10 mouse cellular contexts compared by ENCODE assay signal in the genomic region with DNA sequence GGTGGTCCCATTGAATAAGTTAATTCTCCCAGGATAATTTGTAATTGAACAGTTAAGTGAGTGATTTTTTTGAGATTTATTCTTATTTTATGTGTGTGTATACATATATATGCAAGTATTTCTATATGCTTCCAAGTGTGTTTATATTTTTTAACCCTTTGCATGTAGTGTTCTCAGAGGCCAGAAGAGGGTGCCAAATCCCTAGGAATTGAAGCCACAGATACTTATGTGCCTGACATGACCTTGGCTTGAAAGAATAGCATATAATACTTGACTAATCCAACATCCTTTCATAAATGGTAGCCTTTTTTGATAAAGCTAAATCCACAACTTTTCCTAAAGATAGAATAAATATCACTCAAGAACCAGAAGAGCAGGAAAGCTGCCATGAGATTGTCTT. TPM values are rescaled to one million over a fixed set of nuclear protein-coding genes. Genes with fewer than 3 reads are reported as not detected.
DNase-seq lines count a peak whose midpoint lies in the region; TF ChIP-seq lines count a peak whose summit lies in the region.
"Had no signal": no experiment of that assay in that cellular context is flagged by ENCODE, and none has a peak within 500 bp of the region (broad histone marks: within the 10 kb centered on the region; RNA-seq: fewer than 3 reads in every experiment).

No protein-coding gene starts in this region.

- H3K4me3 ChIP-seq in heart, adult 2 months: no peak overlapping the region
- H3K4me3 ChIP-seq: heart, embryonic 15.5 days; myocyte had no signal

- no peaks in the 10 kb centered on the region for H3K27me3 ChIP-seq in heart, adult 2 months (ENCODE audit: control insufficient read depth, insufficient read depth, low read length)
- H3K27me3 ChIP-seq: heart, embryonic 15.5 days had no signal

- H3K4me1 ChIP-seq in heart, adult 2 months (ENCODE audit: control insufficient read depth, insufficient read depth, low read length): no peaks in the 10 kb centered on the region

- peak; percentile 58 for TF ChIP-seq CTCF in heart, adult 2 months (IDR thresholded peaks at IDR 0.05)

- no peak for DNase-seq in heart, adult 2 months
- DNase-seq in heart, adult 8-10 months (ENCODE audit: low spot score): no peak
- peak; percentile 16 for DNase-seq in thymus, postnatal 0 days (ENCODE audit: low spot score)
- DNase-seq in thymus, postnatal 25 days: no peak
- DNase-seq in forelimb bud, embryonic 11.5 days (ENCODE audit: low read depth, low spot score): peak; percentile 30
- DNase-seq in neural tube, embryonic 10.5 days (ENCODE audit: extremely low spot score, low spot score): peak; percentile 26
- no peak for DNase-seq in urinary bladder, postnatal 10 days (ENCODE audit: low spot score)
- no peak for DNase-seq in spleen, adult 12 weeks (ENCODE audit: low spot score)

- TF ChIP-seq POLR2A in heart, adult 2 months (IDR thresholded peaks at IDR 0.05; ENCODE audit: insufficient read depth, low read depth, low read length): no peak

- intact Hi-C loops in heart, adult 2 months (cut with DNase I): no loop called here

- no peak overlapping the region for H3K27ac ChIP-seq in heart, adult 2 months
- H3K27ac ChIP-seq: heart, embryonic 15.5 days had no signal

- H3K36me3 ChIP-seq in heart, adult 2 months (ENCODE audit: control insufficient read depth, insufficient read depth, low read length): no peaks in the 10 kb centered on the region
- H3K36me3 ChIP-seq: heart, embryonic 15.5 days had no signal

- H3K79me2 ChIP-seq in heart, adult 2 months (replicated peaks; ENCODE audit: control insufficient read depth, insufficient read depth, low read length): no peaks in the 10 kb centered on the region

- no peak for TF ChIP-seq EP300 in heart, adult 2 months (IDR thresholded peaks at IDR 0.05; ENCODE audit: insufficient read depth, low read depth, low read length)

- H3K9ac ChIP-seq in heart, adult 2 months (ENCODE audit: low read depth, low read length): no peak overlapping the region
- H3K9ac ChIP-seq: heart, embryonic 15.5 days had no signal

RNA-seq across cellular contexts. Expression of a gene that starts 46.1 kb away (rescaled TPM):
- 10 to 100 TPM; 28.1 to 30.3 TPM for total RNA-seq in heart, adult 2 months (2021)
- polyA plus RNA-seq in heart, adult 2 months (2012; rRNA removed): 11.7 and 19.2 TPM in 2 replicates
- 10 to 100 TPM; 28.2 to 34.9 (median 31.4) TPM for total RNA-seq in heart, adult 8-10 months (2022)
- polyA plus RNA-seq in thymus, postnatal 0 days (2015; fragmentation: Nextera tagmentation; extraction: Ambion mirVana): 38.5 and 49.5 TPM in 2 replicates

RNA-seq across cellular contexts. Expression of a gene that starts 56.6 kb away (rescaled TPM):
- not detected for total RNA-seq in heart, adult 2 months (2021)
- 0.09 and 0.14 TPM in 2 replicates for polyA plus RNA-seq in heart, adult 2 months (2012; rRNA removed)
- not detected for total RNA-seq in heart, adult 8-10 months (2022)
- polyA plus RNA-seq in thymus, postnatal 0 days (2015; fragmentation: Nextera tagmentation; extraction: Ambion mirVana): 0.18 and 0.21 TPM in 2 replicates
- polyA plus RNA-seq: myocyte had no signal

Comparison
In these comparisons a context has a peak if more than half of its experiments do, and no peak if none do; other contexts are left out.
1. DNase-seq: peak in thymus, postnatal 0 days (single experiment), forelimb bud, embryonic 11.5 days (single experiment) and neural tube, embryonic 10.5 days (single experiment); none in heart, adult 2 months (0 of 2), heart, adult 8-10 months (single experiment), thymus, postnatal 25 days (single experiment), urinary bladder, postnatal 10 days (single experiment) and spleen, adult 12 weeks (single experiment).